Mouse (Mus musculus) erythroblast, embryonic 14.5 days (primary cell): ENCODE results near the gene Ppm1k. TPM values are rescaled to one million over a fixed set of nuclear protein-coding genes. Genes with fewer than 3 reads are reported as not detected.
"Not testable (repeated sequence)": the region's sequence is repeated elsewhere in the genome, so short reads cannot be mapped to it uniquely, and the experiment has no call there.

Experiments
- H3K27me3 ChIP-seq: 2 replicates; pipeline ENCODE4 v1.6.1; 2012; ENCODE audit warnings: inconsistent platforms; ENCODE audit not compliant: control insufficient read depth
- H3K36me3 ChIP-seq: 2 replicates; pipeline ENCODE4 v1.6.1; 2012; ENCODE audit warnings: mild to moderate bottlenecking, inconsistent platforms; ENCODE audit not compliant: control insufficient read depth
- H3K4me1 ChIP-seq: 2 replicates; pipeline ENCODE4 v1.6.1; 2012; ENCODE audit warnings: inconsistent platforms; ENCODE audit not compliant: control insufficient read depth
- H3K4me3 ChIP-seq: replicated peaks from 2 replicates; pipeline ENCODE3; 2012; ENCODE audit warnings: moderate library complexity, mild to moderate bottlenecking, inconsistent platforms
- H3K9me3 ChIP-seq: 2 replicates; pipeline ENCODE4 v1.6.1; 2012; ENCODE audit warnings: low read length, inconsistent platforms, mixed read lengths; ENCODE audit not compliant: control insufficient read depth
- GATA1 ChIP-seq: IDR thresholded peaks from 2 replicates; pipeline ENCODE4 v1.6.1; 2012; ENCODE audit warnings: low read length, inconsistent platforms, mixed read lengths
- TAL1 ChIP-seq: IDR thresholded peaks from 3 replicates; pipeline ENCODE4 v1.6.1; 2012; ENCODE audit warnings: low read length, inconsistent platforms, mixed read lengths
- polyA plus RNA-seq: library from polyadenylated mRNA; stranded (reverse); fragments of >175 nt; gene quantifications from 2 replicates; pipeline ENCODE4 v1.2.3, GENCODE M21; 2012

Gene Ppm1k
- polyA plus RNA-seq, 1 experiment, result not detected

GRCm38 (mm10) chr6:57514035-57514374, 21.3 kb downstream of the Ppm1k start:
- Histone ChIP-seq H3K4me1 (no peaks in the 10 kb centered on the region), H3K27me3 (no peaks in the 10 kb centered on the region), H3K9me3 (no peaks in the 10 kb centered on the region), H3K4me3 (no peak overlapping the region), H3K36me3 (peaks cover 6% of the 10 kb centered on the region; the same call in 1 of the 2 replicates)
- TF ChIP-seq TAL1 (no peak), GATA1 (no peak)

GRCm38 (mm10) chr6:57513351-57514034, 21.8 kb downstream of the Ppm1k start:
- no peaks in the 10 kb centered on the region for H3K27me3 ChIP-seq
- H3K36me3 ChIP-seq, result peaks cover 6% of the 10 kb centered on the region; the same call in 1 of the 2 replicates
- H3K4me1 ChIP-seq, result no peaks in the 10 kb centered on the region
- no peak overlapping the region for H3K4me3 ChIP-seq
- TF ChIP-seq GATA1, result no peak
- no peak for TF ChIP-seq TAL1
- no peaks in the 10 kb centered on the region for H3K9me3 ChIP-seq

GRCm38 (mm10) chr6:57511899-57512298, 23.4 kb downstream of the Ppm1k start:
- Histone ChIP-seq H3K4me3 (no peak overlapping the region), H3K4me1 (no peaks in the 10 kb centered on the region), H3K27me3 (no peaks in the 10 kb centered on the region), H3K36me3 (peaks cover 6% of the 10 kb centered on the region; the same call in 1 of the 2 replicates), H3K9me3 (no peaks in the 10 kb centered on the region)
- TF ChIP-seq GATA1, result no peak
- TF ChIP-seq TAL1, result no peak

GRCm38 (mm10) chr6:57503662-57504379, 31.4 kb downstream of the Ppm1k start:
- no peaks in the 10 kb centered on the region for H3K36me3 ChIP-seq
- TF ChIP-seq TAL1, result no peak
- TF ChIP-seq GATA1, result no peak
- no peaks in the 10 kb centered on the region for H3K9me3 ChIP-seq

GRCm38 (mm10) chr6:57499209-57499608, 36.1 kb downstream of the Ppm1k start:
- Histone ChIP-seq H3K27me3 (no peaks in the 10 kb centered on the region), H3K36me3 (no peaks in the 10 kb centered on the region), H3K4me1 (peaks cover 7% of the 10 kb centered on the region), H3K9me3 (no peaks in the 10 kb centered on the region), H3K4me3 (no peak overlapping the region)
- no peak for TF ChIP-seq GATA1
- no peak for TF ChIP-seq TAL1

More at GRCm38 (mm10) chr6:57503662-57504379, 31.4 kb downstream of the Ppm1k start:
- H3K4me1 ChIP-seq, result peaks cover 11% of the 10 kb centered on the region
- no peak overlapping the region for H3K4me3 ChIP-seq
- no peaks in the 10 kb centered on the region for H3K27me3 ChIP-seq

- not testable (repeated sequence) for H3K27me3 ChIP-seq, H3K9me3 ChIP-seq
These were observed 67.1 kb downstream of the Ppm1k start for GRCm38 (mm10) chr6:57468161-57468560.

More at GRCm38 (mm10) chr6:57468161-57468560, 67.1 kb downstream of the Ppm1k start:
- not testable (repeated sequence) for H3K4me3 ChIP-seq, H3K36me3 ChIP-seq, H3K4me1 ChIP-seq

Other genes starting within 250 kb of the Ppm1k start
- not detected in 2 replicates for gene Vmn1r16, start 206.0 kb downstream of the Ppm1k start, polyA plus RNA-seq
- gene Vmn1r17, start 171.7 kb downstream of the Ppm1k start, polyA plus RNA-seq, result not detected in 2 replicates
- gene Vmn1r18, start 139.7 kb downstream of the Ppm1k start, polyA plus RNA-seq, result under 0.01 TPM in 2 replicates
- not detected in 2 replicates for gene Vmn1r19, start 131.7 kb downstream of the Ppm1k start, polyA plus RNA-seq
- gene Vmn1r20, start 106.5 kb downstream of the Ppm1k start, polyA plus RNA-seq, result 0.02 TPM in 1 of 2 replicates, not detected in the other
- gene Herc6, start 45.5 kb upstream of the Ppm1k start, polyA plus RNA-seq, result 0.97 and 2.0 TPM in 2 replicates
- gene Pyurf, start 156.6 kb upstream of the Ppm1k start, polyA plus RNA-seq, result 1.0 and 1.7 TPM in 2 replicates
- gene Lancl2, start 167.1 kb upstream of the Ppm1k start, polyA plus RNA-seq, result 3.2 and 3.5 TPM in 2 replicates